Mouse (Mus musculus) CH12F3 (cell line): ENCODE measurements around the gene Dis3l.

ENCODE experiments used
- in situ Hi-C: fragments of 300-500 bp; cut with MboI; formaldehyde crosslinking; loops from 2 replicates; pipeline ENCODE4 v1.14.3; 2020; ENCODE audit warnings: low sequenced_read_pairs

The Dis3l gene

GRCm38 (mm10) chr9:64261023-64261422 lies 80.1 kb downstream of the Dis3l start:
- in situ Hi-C loops, result no loop called here

DNA sequence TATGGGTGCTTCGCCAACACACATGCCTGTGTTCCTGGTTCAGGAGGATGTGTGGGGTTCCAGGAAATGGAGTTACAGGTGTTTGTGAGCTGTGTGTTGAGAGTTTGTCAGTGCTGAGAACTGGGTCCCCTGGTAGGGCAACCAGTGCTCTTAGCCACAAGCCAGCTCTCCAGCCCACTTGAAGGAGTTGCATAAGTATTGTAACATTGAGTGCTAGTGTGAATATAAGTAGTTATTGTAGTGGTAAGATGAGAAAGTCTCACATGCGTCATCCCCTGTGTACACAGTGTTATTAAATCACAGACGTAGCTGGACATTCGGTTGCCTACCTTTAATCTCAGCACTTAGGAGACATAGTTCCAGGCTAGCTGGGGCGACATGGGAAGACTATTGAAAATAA lies 81.2 kb downstream of the Dis3l start:
- in situ Hi-C loops, result no loop called here
